Mouse (Mus musculus): Measurements from ENCODE around the gene Plxdc2. TPM values are rescaled to one million over a fixed set of nuclear protein-coding genes. Genes with fewer than 3 reads are reported as not detected.

Gene Plxdc2
- total RNA-seq, 2 experiments from 2014 or later = 24.3 to 26.4 TPM

GRCm38 (mm10) chr2:16541226-16541625 lies 185.1 kb downstream of the Plxdc2 start:
- DNase-seq = no peak
- intact Hi-C loops (cut with DNase I) = no loop called here

GRCm38 (mm10) chr2:16545207-16545606 lies 189.1 kb downstream of the Plxdc2 start:
- no peak for DNase-seq
- intact Hi-C loops (cut with DNase I) = no loop called here

GRCm38 (mm10) chr2:16559287-16559686 lies 203.2 kb downstream of the Plxdc2 start:
- no peak for DNase-seq
- intact Hi-C loops (cut with DNase I) = no loop called here

DNA sequence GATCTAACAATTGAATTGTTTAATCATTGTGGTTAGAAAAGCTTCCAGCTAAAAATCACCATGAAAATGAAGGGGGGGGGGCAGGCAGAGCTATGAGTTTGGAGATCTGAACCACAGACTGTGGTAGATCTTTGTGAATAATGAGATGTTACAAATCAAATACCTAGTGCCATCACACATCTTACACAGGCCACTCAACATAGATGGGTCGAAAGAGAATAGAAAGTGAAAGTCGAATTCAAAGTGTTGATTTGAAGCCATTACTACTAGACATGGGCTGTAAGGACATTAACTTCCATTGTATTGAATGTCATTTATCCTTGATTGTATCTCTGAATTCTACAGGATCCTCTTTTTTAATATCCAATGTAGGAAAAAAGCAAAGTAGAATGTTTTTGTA lies 212.2 kb downstream of the Plxdc2 start:
- intact Hi-C loops (cut with DNase I) = no loop called here
- DNase-seq = no peak

- intact Hi-C loops (cut with DNase I) = no loop called here
- no peak for DNase-seq
Observed at GRCm38 (mm10) chr2:16571169-16571751, 215.2 kb downstream of the Plxdc2 start.

- intact Hi-C loops (cut with DNase I) = no loop called here
- DNase-seq = no peak
Observed at GRCm38 (mm10) chr2:16576566-16576965, 220.5 kb downstream of the Plxdc2 start.

DNA sequence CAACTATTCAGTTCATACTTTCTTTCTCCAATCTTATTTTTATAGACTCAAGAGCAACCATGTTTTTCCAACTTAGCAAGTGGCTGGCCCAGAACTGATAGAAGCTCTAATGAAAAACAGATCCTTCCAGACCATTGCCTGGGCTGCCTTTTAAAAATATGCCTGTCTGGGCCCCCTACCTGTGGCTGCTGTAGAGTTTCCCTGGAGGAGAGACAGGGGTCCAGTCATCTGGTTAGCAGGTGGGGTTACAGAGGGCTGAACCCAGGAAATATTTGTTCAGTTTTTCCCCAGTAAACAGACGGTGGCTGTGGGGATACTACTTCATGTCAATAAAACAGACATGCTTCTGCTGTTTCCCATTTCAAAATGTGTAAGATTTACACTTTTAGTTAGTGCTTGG lies 222.0 kb downstream of the Plxdc2 start:
- no peak for DNase-seq
- intact Hi-C loops (cut with DNase I) = no loop called here

DNA sequence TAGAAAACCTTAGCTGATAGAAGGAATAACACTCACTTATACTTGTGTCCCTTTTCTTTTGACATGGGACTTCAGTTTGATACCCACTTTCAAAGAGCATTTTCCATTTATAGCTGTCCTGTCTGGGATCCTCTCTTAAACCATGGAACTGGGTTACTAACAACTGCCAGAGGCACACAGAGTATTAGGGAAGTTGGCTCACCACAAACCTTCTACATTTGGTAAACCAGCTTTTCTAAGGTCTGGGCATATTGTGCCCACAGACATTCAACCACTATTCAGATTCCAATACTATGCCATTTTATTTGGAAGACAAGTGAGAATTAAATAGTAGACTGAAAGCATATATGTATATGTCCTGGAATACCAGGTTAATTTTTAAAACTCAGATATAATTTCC lies 232.4 kb downstream of the Plxdc2 start:
- intact Hi-C loops (cut with DNase I) = no loop called here
- DNase-seq = no peak

GRCm38 (mm10) chr2:16595451-16595850 lies 239.3 kb downstream of the Plxdc2 start:
- intact Hi-C loops (cut with DNase I) = no loop called here

GRCm38 (mm10) chr2:16598231-16598630 lies 242.1 kb downstream of the Plxdc2 start:
- intact Hi-C loops (cut with DNase I) = no loop called here
- no peak for DNase-seq

More at GRCm38 (mm10) chr2:16595451-16595850, 239.3 kb downstream of the Plxdc2 start:
- DNase-seq = no peak

DNA sequence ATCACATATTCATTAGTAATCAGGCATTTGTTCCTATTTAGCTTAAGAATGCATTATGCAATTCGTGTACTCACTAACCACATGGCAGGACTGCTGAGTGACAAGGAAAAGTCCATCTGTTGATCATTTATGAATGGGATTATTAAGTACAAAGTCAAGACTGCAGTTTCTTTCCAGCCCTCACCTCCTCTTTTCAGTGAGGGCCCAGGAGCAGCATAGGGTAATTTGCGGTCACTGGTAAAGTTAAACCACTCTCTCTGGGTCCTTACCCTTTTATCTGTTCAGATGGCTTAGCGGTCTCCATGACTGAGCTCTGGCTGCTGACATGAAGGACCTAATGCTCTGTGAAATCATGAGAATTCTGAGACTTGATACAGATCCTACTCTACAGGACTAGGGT lies 248.2 kb downstream of the Plxdc2 start:
- intact Hi-C loops (cut with DNase I) = no loop called here
- DNase-seq = no peak

DNA sequence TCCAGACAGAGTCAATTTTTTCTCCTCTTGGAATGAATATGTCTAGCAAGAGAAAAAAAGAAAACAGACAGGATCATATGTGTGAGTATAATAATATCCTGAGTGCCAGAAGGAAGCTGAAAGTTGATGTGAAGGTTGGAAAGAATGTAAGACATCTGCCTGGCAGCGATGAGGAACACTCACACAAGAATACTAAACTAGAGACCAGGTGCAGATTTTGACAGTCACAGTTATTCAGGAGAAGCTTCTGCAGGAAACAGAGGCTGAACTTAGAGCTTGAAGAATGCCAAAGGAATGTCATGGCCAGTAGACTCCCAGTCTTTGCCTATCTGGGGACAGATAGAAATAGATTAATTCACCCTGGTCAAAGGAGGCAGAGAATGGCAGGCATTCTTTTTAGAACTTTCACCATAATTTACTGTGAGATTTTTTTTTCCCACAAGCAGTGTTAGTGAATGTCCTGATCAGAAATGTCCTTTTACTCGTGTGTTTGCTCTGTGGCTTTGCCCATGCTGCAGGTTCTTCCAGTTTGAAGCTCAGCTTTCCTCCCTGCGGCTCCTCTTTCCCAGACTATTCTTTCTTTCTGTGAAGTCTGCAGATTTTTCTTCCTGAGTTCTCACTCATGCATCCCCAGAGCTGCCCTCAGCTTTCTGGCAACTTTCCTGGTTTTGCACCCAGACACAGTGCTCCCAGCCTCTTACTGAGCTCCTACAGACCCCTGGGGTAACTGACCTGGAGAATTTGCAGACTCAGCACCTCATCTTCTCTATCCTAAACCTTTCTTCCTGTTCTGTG lies 251.9 kb downstream of the Plxdc2 start:
- intact Hi-C loops (cut with DNase I) = no loop called here
- DNase-seq = no peak

DNA sequence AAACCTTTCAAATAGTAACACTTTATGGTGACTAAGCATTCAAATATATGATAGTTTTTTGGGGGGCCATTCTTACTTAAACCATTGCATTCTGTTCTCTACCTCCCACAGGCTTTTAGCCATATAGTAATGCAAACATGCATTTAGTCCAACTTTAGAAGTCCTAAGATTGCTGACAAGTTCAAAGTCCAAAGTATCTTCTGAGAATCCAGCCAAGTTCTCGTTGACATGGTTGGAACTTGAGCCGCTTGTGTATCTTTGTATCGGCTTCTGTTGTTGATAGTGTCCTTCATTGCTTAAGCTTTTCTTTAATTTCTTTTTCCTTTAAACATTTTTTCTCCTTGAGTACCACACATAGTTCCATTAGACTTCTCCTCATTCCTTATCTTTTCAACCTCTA lies 286.0 kb downstream of the Plxdc2 start:
- DNase-seq = no peak
- intact Hi-C loops (cut with DNase I) = no loop called here

DNA sequence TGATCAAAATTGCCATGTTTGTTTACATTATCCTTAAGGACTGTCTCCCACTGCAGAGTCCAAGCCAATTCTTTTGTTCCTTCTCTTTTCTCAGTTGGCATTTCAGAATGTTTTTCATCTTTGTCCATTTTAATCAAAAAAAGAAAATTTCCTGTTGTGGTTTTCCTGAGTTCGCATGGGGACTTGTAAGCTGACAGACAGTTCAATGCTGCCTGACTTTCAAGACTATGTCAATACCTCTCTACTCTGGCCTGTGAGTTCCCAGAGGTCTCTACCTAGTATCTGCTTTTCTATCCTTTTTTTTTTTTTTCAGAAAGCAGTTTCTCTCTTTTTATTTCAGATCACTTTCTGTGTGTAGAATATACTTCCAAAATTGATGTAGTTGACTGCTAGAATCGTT lies 295.6 kb downstream of the Plxdc2 start:
- intact Hi-C loops (cut with DNase I) = no loop called here
- no peak for DNase-seq

DNA sequence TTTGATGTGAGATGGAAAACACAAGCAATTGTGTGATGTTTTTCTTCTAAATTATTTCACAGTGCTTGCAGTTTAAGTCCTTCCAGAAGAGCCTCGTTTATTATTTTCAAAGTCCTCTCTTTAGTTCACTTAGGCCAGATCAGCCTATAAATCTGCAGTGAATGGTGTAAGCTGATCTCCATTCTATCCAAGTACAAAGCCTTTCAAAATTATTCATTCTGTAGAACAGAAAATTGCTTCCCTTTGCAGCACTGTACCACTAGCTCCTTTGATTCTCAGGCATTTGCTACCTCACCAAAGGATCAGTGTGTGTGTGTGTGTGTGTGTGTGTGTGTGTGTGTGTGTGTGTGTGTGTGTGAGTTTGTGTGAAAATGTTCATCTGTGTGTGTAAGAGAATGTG lies 308.4 kb downstream of the Plxdc2 start:
- intact Hi-C loops (cut with DNase I) = no loop called here
- no peak for DNase-seq

GRCm38 (mm10) chr2:16668391-16668790 lies 312.3 kb downstream of the Plxdc2 start:
- intact Hi-C loops (cut with DNase I) = no loop called here
- DNase-seq = no peak

- DNase-seq = no peak
- intact Hi-C loops (cut with DNase I) = no loop called here
Observed at GRCm38 (mm10) chr2:16682905-16683304, 326.8 kb downstream of the Plxdc2 start.

DNA sequence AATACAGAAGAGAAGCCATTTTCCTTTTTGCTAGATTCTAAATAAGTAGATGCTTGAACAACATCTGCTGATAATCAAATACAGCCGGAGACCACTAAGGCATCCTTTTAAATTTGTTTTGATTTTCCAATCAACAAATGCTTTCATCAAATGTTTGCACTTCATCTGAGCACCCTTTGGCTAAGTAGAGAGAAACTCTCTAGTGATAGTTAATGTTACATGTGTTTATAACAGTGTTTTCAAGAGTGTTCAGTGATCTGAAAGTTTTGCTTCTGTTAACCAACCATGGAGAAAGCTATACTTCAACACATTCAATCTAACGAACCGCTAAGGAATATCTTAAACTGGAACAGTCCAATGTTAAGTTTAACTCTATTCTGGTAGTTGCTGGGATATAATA lies 327.6 kb downstream of the Plxdc2 start:
- no peak for DNase-seq
- intact Hi-C loops (cut with DNase I) = no loop called here

GRCm38 (mm10) chr2:16684529-16684928 lies 328.4 kb downstream of the Plxdc2 start:
- DNase-seq = no peak
- intact Hi-C loops (cut with DNase I) = no loop called here

DNA sequence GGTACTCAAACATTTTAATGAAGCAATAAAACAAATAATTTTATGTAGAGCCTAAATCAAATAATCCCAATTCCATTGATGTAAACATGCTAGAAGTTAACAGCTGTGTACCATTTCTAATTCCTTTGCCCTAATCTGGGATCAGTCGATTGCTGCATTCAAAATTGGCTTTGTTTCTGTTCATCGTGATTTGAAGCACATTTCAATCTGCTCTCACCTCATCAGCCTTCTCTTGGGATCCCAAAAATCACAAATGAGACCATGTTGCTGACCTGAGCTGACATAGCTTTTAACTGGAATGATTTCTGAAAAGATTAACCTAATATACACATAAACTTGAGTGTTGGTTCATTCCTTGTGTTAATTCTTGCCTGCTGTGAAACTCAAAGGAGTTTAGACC lies 340.3 kb downstream of the Plxdc2 start:
- intact Hi-C loops (cut with DNase I) = no loop called here
- DNase-seq = no peak

- DNase-seq = no peak
- intact Hi-C loops (cut with DNase I) = no loop called here
Observed at GRCm38 (mm10) chr2:16697181-16697580, 341.1 kb downstream of the Plxdc2 start.

- no peak for DNase-seq
- intact Hi-C loops (cut with DNase I) = no loop called here
Observed at GRCm38 (mm10) chr2:16706227-16706626, 350.1 kb downstream of the Plxdc2 start.
